Mouse (Mus musculus) 3T3-L1 (cell line): Measurements from ENCODE around the gene Kif13a.
A peak's percentile ranks its signal among the peaks of the same experiment; 100 is the strongest.

Experiments used
- DNase-seq: peaks from one replicate; pipeline ENCODE4 v3.0.0-alpha.2; 2015; ENCODE audit warnings: low read depth, low spot score

Kif13a gene

DNA sequence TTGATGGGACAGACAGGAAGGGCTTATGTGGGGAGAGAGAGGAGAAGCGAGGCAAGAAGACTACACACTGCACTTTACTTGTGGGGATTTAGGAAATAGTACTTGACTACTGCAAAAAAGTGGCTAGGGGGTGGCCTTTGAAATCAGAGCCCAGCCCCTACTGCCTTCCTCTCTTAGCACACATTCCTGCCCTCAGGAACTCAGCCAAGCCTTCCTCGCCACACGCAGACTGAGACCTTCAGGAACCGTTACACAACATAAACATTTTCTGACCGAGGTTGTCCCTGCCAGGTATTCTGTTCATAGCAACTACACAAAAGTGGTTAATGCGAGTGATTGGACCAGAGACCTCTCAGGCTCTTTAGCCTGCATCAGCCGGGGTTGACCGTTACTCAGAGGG lies 8.1 kb downstream of the Kif13a start:
- no peak for DNase-seq

GRCm38 (mm10) chr13:46919797-46920196 lies 9.9 kb downstream of the Kif13a start:
- DNase-seq: no peak

- no peak for DNase-seq
Observed at GRCm38 (mm10) chr13:46918509-46918908, 11.2 kb downstream of the Kif13a start.

GRCm38 (mm10) chr13:46911960-46912359 lies 17.7 kb downstream of the Kif13a start:
- DNase-seq: no peak

DNA sequence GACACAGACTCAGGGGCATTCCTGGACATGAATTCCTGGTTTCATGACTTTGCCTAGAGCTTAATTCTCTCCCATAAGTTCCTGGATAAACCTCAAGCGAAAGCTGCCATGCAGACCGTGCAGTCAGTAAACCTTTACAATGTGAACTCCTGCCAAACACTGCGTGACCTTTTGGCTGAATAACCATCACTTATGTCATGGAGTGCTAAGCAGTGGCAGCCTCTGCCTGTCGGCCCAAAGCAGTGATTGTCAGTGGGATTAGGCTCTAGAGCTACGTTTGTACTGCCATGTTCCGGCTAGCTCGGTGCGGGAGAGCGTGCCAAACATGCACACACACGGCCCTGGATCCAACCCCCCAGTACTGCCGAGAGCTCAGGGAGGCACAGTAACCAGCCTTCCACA lies 18.6 kb downstream of the Kif13a start:
- no peak for DNase-seq

- no peak for DNase-seq
Observed at GRCm38 (mm10) chr13:46909946-46910345, 19.7 kb downstream of the Kif13a start.

GRCm38 (mm10) chr13:46909005-46909565 lies 20.6 kb downstream of the Kif13a start:
- peak; percentile 14 for DNase-seq

GRCm38 (mm10) chr13:46908387-46908786 lies 21.3 kb downstream of the Kif13a start:
- DNase-seq: no peak

GRCm38 (mm10) chr13:46907861-46908260 lies 21.8 kb downstream of the Kif13a start:
- DNase-seq: peak; percentile 55

DNA sequence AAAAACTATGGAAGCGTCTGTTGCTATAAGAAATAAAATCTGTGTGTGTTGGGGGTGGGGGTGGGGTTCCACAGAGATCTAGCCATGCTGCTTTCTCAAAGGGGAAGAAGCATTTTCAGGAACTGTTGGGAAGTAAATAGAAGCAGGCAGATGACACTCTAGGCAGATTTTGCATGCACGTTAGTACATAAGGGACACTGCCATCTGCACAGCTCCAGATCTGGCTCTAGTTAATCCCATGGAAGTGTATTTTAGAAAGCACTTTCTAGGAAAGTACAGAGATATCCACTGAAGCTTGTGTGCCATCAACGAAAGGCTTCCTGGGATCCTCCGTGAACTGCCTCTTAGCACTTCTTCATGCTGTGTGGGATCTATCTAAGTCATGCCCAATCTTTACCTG lies 22.6 kb downstream of the Kif13a start:
- no peak for DNase-seq

GRCm38 (mm10) chr13:46905971-46906370 lies 23.7 kb downstream of the Kif13a start:
- DNase-seq: no peak

GRCm38 (mm10) chr13:46904982-46905621 lies 24.6 kb downstream of the Kif13a start:
- DNase-seq: no peak

GRCm38 (mm10) chr13:46902568-46903255 lies 27.0 kb downstream of the Kif13a start:
- no peak for DNase-seq

GRCm38 (mm10) chr13:46900870-46901555 lies 28.7 kb downstream of the Kif13a start:
- DNase-seq: no peak

DNA sequence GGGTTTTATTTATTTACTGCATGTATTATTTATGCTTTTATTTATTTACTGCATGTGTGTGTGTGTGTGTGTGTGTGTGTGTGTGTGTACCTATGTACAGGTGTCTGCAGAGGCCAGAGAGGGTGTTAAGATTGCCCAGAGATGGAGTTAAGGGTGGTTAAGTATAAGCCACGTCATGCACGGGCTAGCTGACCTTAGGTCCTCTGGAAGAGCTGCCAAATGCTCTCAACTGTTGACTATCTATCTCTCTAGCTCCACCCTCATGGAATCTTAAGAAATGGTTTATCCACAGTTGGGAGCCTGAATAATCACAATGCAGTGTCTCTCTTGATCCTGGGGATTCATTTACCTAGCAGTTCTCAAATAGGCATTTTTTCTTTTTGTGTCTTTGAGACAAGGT lies 30.8 kb downstream of the Kif13a start:
- DNase-seq: no peak

DNA sequence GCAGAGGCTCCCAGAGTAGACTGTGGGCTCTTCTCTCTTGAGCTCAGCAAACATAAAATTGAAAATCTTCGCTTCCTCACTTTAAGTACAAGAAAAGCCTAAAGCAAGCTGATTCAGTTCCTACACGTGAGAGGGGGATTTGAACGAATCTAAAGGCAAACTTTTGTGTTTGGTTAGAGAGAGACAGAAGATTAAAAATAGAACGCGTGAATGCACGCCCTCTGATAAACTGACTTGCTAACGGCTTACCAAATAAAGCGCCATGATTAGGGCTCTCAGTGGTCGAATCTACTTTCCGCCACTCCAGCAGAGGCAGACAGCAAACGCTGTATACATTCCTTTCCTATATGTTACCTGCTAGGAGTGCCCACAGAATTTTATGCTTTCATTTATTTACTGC lies 31.3 kb downstream of the Kif13a start:
- no peak for DNase-seq

DNA sequence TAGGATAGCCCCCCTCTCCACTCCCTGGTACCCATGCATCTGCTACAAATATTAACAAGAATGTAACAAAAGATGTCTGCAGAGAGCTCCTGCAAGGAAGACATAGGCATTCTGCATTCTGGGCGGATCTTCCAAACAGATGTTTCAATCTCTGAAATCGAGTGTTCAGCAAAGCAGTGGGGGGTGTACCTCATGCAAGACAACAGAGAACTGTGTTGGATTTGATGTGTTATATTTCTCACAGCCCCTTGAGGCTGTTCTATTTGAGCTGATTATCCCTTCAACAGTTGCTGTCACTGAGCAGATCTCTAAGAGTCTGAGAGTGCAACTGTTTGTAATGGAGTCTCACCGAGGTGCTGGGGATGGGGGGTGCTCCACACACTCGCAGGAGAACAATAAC lies 37.3 kb downstream of the Kif13a start:
- no peak for DNase-seq

DNA sequence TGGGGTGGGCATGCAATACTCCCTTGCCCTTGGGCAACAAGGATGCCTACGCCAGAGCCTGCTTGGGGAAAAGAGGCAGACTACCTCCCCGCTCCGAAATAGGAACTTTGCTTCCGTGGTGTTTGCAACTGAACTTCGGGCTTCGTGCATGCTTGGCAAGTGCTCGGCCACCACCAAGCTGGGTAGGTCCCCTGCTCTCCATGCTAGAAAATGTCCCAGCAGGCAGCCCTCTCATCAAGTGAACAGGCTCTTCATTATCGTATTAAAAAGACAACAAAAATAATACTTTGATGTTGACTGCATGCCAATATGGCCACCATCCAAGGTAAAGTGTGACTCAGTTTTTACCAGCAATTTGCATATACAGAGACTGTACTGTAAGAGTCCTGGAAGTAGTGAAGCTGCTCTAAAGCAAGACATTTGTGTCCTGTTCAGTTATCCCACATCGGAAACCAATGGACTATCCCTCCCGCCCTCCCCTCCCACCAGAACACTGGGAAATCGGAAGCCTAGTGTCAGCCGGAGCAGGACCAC lies 41.5 kb downstream of the Kif13a start:
- peak; percentile 33 for DNase-seq

DNA sequence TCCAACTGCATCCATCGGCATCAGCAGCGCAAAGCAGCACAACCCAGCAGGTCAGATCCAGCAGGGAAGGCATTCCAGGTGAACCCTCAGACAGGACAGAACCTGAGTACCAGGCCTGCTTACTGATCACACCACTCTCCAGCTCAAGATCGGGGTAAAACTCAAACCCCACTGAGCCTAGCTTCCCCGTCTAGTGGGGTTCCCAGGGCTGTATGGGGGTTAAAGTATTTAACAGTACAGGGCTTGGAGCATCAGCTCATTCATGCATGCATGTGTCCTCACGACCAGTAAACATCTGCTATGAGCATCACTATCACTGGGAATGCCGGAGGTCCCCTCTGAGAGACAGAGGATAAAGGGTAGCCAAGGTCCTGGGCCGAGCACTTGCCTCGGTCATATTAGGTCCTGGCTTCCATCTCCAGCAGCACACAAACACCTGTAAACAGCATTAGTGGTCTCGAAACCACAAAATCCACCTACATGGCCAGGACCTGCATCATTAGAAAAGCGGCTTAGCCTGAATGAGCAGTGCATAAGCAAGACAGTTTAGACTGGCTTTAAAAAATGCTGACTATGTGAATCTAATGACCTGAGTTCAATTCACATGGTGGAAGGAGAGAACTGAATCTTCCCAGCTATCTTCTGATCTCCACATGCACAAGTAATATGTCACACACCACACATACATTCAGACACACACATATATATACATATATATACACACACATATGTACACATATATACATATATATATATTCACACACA lies 43.0 kb downstream of the Kif13a start:
- DNase-seq: no peak

DNA sequence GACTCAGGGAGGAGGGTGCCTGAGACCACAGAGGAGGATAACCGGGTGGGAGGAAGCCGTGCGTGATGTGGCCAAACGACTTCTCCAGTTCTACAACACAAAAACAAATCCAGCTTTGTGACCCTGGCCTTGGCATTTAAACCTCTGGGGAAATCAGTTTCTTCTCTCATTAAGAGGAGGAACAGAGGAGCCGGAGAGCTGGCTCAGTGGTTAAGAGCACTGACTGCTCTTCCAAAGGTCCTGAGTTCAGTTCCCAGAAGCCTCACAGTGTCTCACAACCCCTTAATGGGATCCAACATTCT lies 44.0 kb downstream of the Kif13a start:
- no peak for DNase-seq

DNA sequence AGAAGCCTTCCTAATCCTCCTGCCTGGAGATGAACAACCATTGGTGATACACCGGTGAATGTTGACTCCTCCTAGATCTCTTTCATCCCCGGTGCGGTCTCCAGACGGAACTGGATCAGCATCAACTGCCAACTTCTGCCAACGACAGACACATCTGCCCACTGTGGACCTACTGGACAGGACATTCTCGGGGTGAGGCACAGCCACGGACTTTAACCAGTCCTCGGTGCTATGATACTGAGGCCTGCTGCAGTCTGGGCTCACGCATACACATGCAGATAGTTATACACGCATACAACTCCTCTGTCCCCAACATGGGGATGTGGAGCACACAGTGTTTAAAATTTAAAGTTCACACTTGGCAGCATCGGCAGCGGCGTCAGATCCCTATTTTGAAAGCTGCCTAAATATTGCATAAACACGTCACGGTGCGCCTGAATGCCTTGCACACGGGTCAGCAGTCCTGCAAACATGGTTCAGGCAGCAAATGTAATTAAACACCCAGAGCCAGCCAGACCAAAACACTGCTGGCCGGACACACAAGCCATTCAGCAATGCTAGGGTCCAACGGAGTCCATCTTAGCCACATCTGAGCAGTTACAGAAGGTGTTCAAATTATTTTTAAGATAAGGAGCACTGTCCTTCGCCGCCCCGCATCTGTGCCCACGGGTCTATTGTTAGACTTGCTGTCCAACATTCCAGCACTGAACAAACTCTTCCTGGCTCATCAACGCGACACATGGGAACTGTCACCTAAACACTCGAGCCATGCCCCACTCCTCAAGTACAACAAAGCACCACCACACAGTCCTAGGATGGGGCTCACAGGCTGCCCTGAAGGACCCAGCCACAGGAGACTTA lies 44.5 kb downstream of the Kif13a start:
- DNase-seq: no peak
